Mouse (Mus musculus) MEL (cell line): ENCODE measurements around the gene Tmem89. TPM values are rescaled to one million over a fixed set of nuclear protein-coding genes. Genes with fewer than 3 reads are reported as not detected.

ENCODE experiments used
- DNase-seq: peaks from one replicate; pipeline ENCODE4 v3.0.0; 2011; ENCODE audit warnings: low read depth, low spot score
- H3K27ac ChIP-seq: 2 replicates; pipeline ENCODE4 v1.5.1; 2012; ENCODE audit warnings: low read depth, mild to moderate bottlenecking, control low read depth, low read length, moderate library complexity; ENCODE audit not compliant: control insufficient read depth
- H3K27me3 ChIP-seq, 2 experiments: fragments of 150-350 bp in 1 of 2; sonication (generic) in 1 of 2; 2 replicates each; pipeline ENCODE4 v1.6.1; 2012; ENCODE audit warnings: low read length in 2 of 2, mild to moderate bottlenecking in 2 of 2, improper control_type of control experiment in 1 of 2, moderate library complexity in 1 of 2; ENCODE audit not compliant: insufficient read depth in 2 of 2, control insufficient read depth in 1 of 2
- H3K36me3 ChIP-seq, 2 experiments: 2 replicates each; pipeline ENCODE4 v1.6.1; 2012 to 2014; ENCODE audit warnings: low read length in 2 of 2, improper control_type of control experiment in 1 of 2, inconsistent platforms in 1 of 2, mild to moderate bottlenecking in 1 of 2; ENCODE audit not compliant: insufficient read depth in 2 of 2, control insufficient read depth in 1 of 2
- H3K4me1 ChIP-seq, 2 experiments: fragments of 150-350 bp in 1 of 2; sonication (generic) in 1 of 2; 2 replicates each; pipeline ENCODE4 v1.6.1; 2012; ENCODE audit warnings: low read length in 2 of 2, improper control_type of control experiment in 1 of 2, mild to moderate bottlenecking in 1 of 2; ENCODE audit not compliant: insufficient read depth in 2 of 2, control insufficient read depth in 1 of 2
- H3K4me3 ChIP-seq, 2 experiments: fragments of 150-350 bp in 1 of 2; sonication (generic) in 1 of 2; 2 replicates each; pipeline ENCODE4 v1.5.1; 2012; ENCODE audit warnings: low read depth in 2 of 2, low read length in 2 of 2, mild to moderate bottlenecking in 2 of 2, moderate library complexity in 2 of 2, control low read depth in 1 of 2, improper control_type of control experiment in 1 of 2; ENCODE audit not compliant: control insufficient read depth in 1 of 2, insufficient read depth in 1 of 2
- H3K79me2 ChIP-seq: 2 replicates; pipeline ENCODE4 v1.6.1; 2012; ENCODE audit warnings: mild to moderate bottlenecking, low read length, moderate library complexity; ENCODE audit not compliant: control insufficient read depth, poor library complexity, insufficient read depth
- H3K9ac ChIP-seq: 2 replicates; pipeline ENCODE4 v1.6.1; 2012; ENCODE audit warnings: low read depth, mild to moderate bottlenecking, control low read depth, low read length, moderate library complexity; ENCODE audit not compliant: control insufficient read depth, poor library complexity, severe bottlenecking
- H3K9me3 ChIP-seq: fragments of 150-350 bp; sonication (generic); replicated peaks from 2 replicates; pipeline ENCODE4 v1.6.1; 2012; ENCODE audit warnings: mild to moderate bottlenecking, low read length, improper control_type of control experiment, moderate library complexity; ENCODE audit not compliant: insufficient read depth
- BHLHE40 ChIP-seq: IDR thresholded peaks from 2 replicates; pipeline ENCODE4 v1.6.1; 2012; ENCODE audit warnings: low read depth, mild to moderate bottlenecking, inconsistent platforms, low read length, improper control_type of control experiment, borderline replicate concordance
- CHD2 ChIP-seq: IDR thresholded peaks from 2 replicates; pipeline ENCODE4 v1.6.1; 2011; ENCODE audit warnings: low read length, improper control_type of control experiment
- CTCF ChIP-seq, 3 experiments: IDR thresholded peaks in 2 of 3; conservative IDR thresholded peaks in 1 of 3; 2 replicates each; pipeline ENCODE4 v1.5.1; 2011 to 2012; ENCODE audit warnings: low read length in 3 of 3, low read depth in 2 of 3, mild to moderate bottlenecking in 2 of 3, improper control_type of control experiment in 1 of 3, inconsistent platforms in 1 of 3, mixed read lengths in 1 of 3, moderate library complexity in 1 of 3; ENCODE audit not compliant: control insufficient read depth in 1 of 3, insufficient read depth in 1 of 3, poor library complexity in 1 of 3, severe bottlenecking in 1 of 3
- ELF1 ChIP-seq: IDR thresholded peaks from 2 replicates; pipeline ENCODE4 v1.6.1; 2014; ENCODE audit warnings: low read depth, mild to moderate bottlenecking, inconsistent platforms, low read length, improper control_type of control experiment, moderate library complexity
- EP300 ChIP-seq, 2 experiments: IDR thresholded peaks; 2 replicates each; pipeline ENCODE4 v1.6.1; 2011; ENCODE audit warnings: improper control_type of control experiment in 2 of 2, low read length in 2 of 2, low read depth in 1 of 2, mild to moderate bottlenecking in 1 of 2
- ETS1 ChIP-seq: IDR thresholded peaks from 2 replicates; pipeline ENCODE4 v1.6.1; 2012; ENCODE audit warnings: low read depth, mild to moderate bottlenecking, inconsistent platforms, low read length, improper control_type of control experiment, moderate library complexity
- HCFC1 ChIP-seq: IDR thresholded peaks from 2 replicates; pipeline ENCODE4 v1.6.1; 2012; ENCODE audit warnings: low read depth, mild to moderate bottlenecking, inconsistent platforms, low read length, improper control_type of control experiment, moderate library complexity
- KAT2A ChIP-seq: conservative IDR thresholded peaks from 2 replicates; pipeline ENCODE4 v1.6.1; 2012; ENCODE audit warnings: low read depth, low read length, improper control_type of control experiment, inconsistent platforms
- MAFK ChIP-seq: IDR thresholded peaks from 2 replicates; pipeline ENCODE4 v1.6.1; 2011; ENCODE audit warnings: low read depth, mild to moderate bottlenecking, low read length, improper control_type of control experiment, borderline replicate concordance
- MAX ChIP-seq: IDR thresholded peaks from 2 replicates; pipeline ENCODE4 v1.6.1; 2011; ENCODE audit warnings: low read length, improper control_type of control experiment
- MAZ ChIP-seq: IDR thresholded peaks from 2 replicates; pipeline ENCODE4 v1.6.1; 2012; ENCODE audit warnings: low read depth, mild to moderate bottlenecking, inconsistent platforms, low read length, improper control_type of control experiment
- MEF2A ChIP-seq: IDR thresholded peaks from 2 replicates; pipeline ENCODE4 v1.6.1; 2014; ENCODE audit warnings: low read depth, mild to moderate bottlenecking, inconsistent platforms, low read length, improper control_type of control experiment; ENCODE audit not compliant: poor library complexity, insufficient replicate concordance, severe bottlenecking; ENCODE audit errors: extremely low read depth
- MXI1 ChIP-seq: IDR thresholded peaks from 2 replicates; pipeline ENCODE4 v1.6.1; 2011; ENCODE audit warnings: mild to moderate bottlenecking, low read depth, low read length, improper control_type of control experiment
- MYC ChIP-seq: IDR thresholded peaks from 2 replicates; pipeline ENCODE4 v1.6.1; 2011; ENCODE audit warnings: low read depth, mild to moderate bottlenecking, low read length, improper control_type of control experiment, moderate library complexity
- NELFE ChIP-seq: IDR thresholded peaks from 2 replicates; pipeline ENCODE4 v1.6.1; 2011; ENCODE audit warnings: low read depth, low read length, improper control_type of control experiment
- NRF1 ChIP-seq: IDR thresholded peaks from 2 replicates; pipeline ENCODE4 v1.6.1; 2014; ENCODE audit warnings: low read depth, mild to moderate bottlenecking, inconsistent platforms, low read length, improper control_type of control experiment, moderate library complexity; ENCODE audit not compliant: poor library complexity, insufficient read depth, severe bottlenecking
- POLR2A ChIP-seq, 2 experiments: IDR thresholded peaks; 2 replicates each; pipeline ENCODE4 v1.6.1; 2011 to 2012; ENCODE audit warnings: low read length in 2 of 2, mild to moderate bottlenecking in 2 of 2, control low read depth in 1 of 2, improper control_type of control experiment in 1 of 2, low read depth in 1 of 2, moderate library complexity in 1 of 2; ENCODE audit not compliant: control insufficient read depth in 1 of 2, insufficient read depth in 1 of 2, poor library complexity in 1 of 2
- POLR2AphosphoS2 ChIP-seq: IDR thresholded peaks from 2 replicates; pipeline ENCODE4 v1.6.1; 2011; ENCODE audit warnings: low read length, improper control_type of control experiment
- RAD21 ChIP-seq: IDR thresholded peaks from 2 replicates; pipeline ENCODE4 v1.6.1; 2011; ENCODE audit warnings: mild to moderate bottlenecking, low read depth, low read length, improper control_type of control experiment
- SIN3A ChIP-seq: IDR thresholded peaks from 2 replicates; pipeline ENCODE4 v1.6.1; 2012; ENCODE audit warnings: low read length, improper control_type of control experiment, inconsistent platforms
- SMC3 ChIP-seq: IDR thresholded peaks from 2 replicates; pipeline ENCODE4 v1.6.1; 2011; ENCODE audit warnings: low read depth, low read length, improper control_type of control experiment
- TBP ChIP-seq: IDR thresholded peaks from 2 replicates; pipeline ENCODE4 v1.8.0; 2011; ENCODE audit warnings: low read depth, low read length, improper control_type of control experiment
- TCF12 ChIP-seq: IDR thresholded peaks from 2 replicates; pipeline ENCODE4 v1.6.1; 2014; ENCODE audit warnings: low read depth, mild to moderate bottlenecking, inconsistent platforms, low read length, improper control_type of control experiment, moderate library complexity
- UBTF ChIP-seq: IDR thresholded peaks from 2 replicates; pipeline ENCODE4 v1.6.1; 2012; ENCODE audit warnings: low read depth, mild to moderate bottlenecking, inconsistent platforms, low read length, improper control_type of control experiment, moderate library complexity, borderline replicate concordance; ENCODE audit not compliant: insufficient read depth
- ZC3H11A ChIP-seq: IDR thresholded peaks from 2 replicates; pipeline ENCODE4 v1.6.1; 2012; ENCODE audit warnings: low read depth, mild to moderate bottlenecking, inconsistent platforms, low read length, improper control_type of control experiment
- ZKSCAN1 ChIP-seq: IDR thresholded peaks from 2 replicates; pipeline ENCODE4 v1.6.1; 2012; ENCODE audit warnings: low read depth, mild to moderate bottlenecking, inconsistent platforms, low read length, improper control_type of control experiment, moderate library complexity
- ZMIZ1 ChIP-seq: IDR thresholded peaks from 2 replicates; pipeline ENCODE4 v1.6.1; 2012; ENCODE audit warnings: low read depth, mild to moderate bottlenecking, inconsistent platforms, low read length, improper control_type of control experiment, moderate library complexity
- ZNF384 ChIP-seq: IDR thresholded peaks from 2 replicates; pipeline ENCODE4 v1.6.1; 2012; ENCODE audit warnings: low read depth, mild to moderate bottlenecking, inconsistent platforms, low read length, improper control_type of control experiment
- polyA plus RNA-seq, 2 experiments: library from polyadenylated mRNA; stranded (reverse) in 1 of 2; unstranded in 1 of 2; fragments of >175 nt in 1 of 2; fragments of >200 nt in 1 of 2; gene quantifications; 2 replicates each; pipeline versions ENCODE4 v1.2.1 to v1.2.4; 2012; ENCODE audit warnings: low replicate concordance in 2 of 2, low read depth in 1 of 2; ENCODE audit not compliant: insufficient read length in 2 of 2, insufficient read depth in 1 of 2, missing spikeins in 1 of 2
- total RNA-seq: library from RNA; depleted of rRNA; stranded (reverse); fragments of 300-350 nt; gene quantifications from 2 replicates; pipeline ENCODE4 v1.2.3, GENCODE M21; 2012

Tmem89 gene
- total and polyA plus RNA-seq, 3 experiments = not detected

DNA sequence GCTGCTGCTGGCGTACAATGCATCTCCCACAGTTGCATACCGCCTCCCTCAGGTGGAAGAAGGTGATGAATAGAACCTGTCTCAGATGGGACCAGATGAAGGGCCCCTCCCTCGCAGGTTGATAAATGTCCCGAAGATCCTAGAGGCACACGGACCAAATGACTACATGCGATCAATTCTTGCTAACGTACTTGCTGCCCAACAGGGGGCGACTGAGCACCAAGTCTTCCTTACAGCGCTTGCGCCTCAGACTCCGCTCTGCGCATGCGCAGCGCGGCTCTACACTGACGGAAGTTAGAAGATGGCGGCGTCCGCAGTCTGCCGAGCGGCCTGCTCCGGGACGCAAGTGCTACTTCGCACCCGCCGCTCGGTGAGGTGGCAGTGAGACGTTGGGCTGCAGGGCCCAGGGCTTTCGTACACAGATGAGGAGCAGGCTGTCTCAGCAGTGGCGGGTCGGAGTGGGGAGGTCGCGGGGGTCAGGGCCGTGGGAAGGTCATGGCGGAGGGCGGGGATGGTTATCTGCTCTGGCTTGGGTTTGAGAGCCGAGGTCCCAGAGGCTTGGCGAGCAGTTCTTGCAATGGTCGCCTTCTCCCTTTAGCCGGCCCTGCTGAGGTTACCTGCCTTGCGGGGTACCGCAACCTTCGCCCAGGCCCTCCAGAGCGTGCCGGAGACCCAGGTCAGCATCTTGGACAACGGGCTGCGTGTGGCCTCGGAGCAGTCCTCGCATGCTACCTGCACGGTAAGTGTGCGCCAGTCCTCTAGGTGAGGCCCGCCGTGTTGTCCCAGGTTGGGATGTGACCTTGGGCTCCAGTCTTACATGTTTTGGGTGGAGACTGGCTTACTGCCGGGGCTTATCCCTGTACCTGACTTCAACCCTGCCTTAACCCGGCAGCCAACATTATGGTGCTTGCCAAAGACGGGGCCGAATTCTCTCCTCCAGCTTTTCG, 22.3 kb downstream of the Tmem89 start, which contains the start of gene Uqcrc1:
Gene Uqcrc1, plus strand, starts transcription at position 216 of the 947 bp plus-strand sequence.
- TF ChIP-seq MAFK (no peak), HCFC1 (peak; percentile 87), POLR2A (IDR thresholded peaks at IDR 0.05; ENCODE audit: control insufficient read depth in 1 of 2, insufficient read depth in 1 of 2, low read depth in 1 of 2, low read length in 2 of 2, poor library complexity in 1 of 2) (peak; percentile 97 to 98), ZC3H11A (no peak; the same call in 1 of the 2 replicates), TBP (peak; percentile 87), RAD21 (peak; percentile 41), MYC (peak; percentile 12; the same call in 1 of the 2 replicates), TCF12 (peak; percentile 63; the same call in 1 of the 2 replicates), CTCF (IDR thresholded peaks at IDR 0.05 in 2 of 3, conservative IDR thresholded peaks at IDR 0.05 in 1 of 3; ENCODE audit: control insufficient read depth in 1 of 3, insufficient read depth in 1 of 3, low read depth in 2 of 3, low read length in 3 of 3, poor library complexity in 1 of 3, severe bottlenecking in 1 of 3) (peak; percentile 82 to 90 (median 89)), ETS1 (no peak), MXI1 (peak; percentile 82), KAT2A (no peak; the same call in 1 of the 2 replicates), ZKSCAN1 (no peak), POLR2AphosphoS2 (peak; percentile 74; the same call in 1 of the 2 replicates), ELF1 (peak; percentile 75), NELFE (peak; percentile 98), SIN3A (peak; percentile 86), UBTF (no peak), MEF2A (no peak), NRF1 (peak; percentile 99; the same call in 1 of the 2 replicates), CHD2 (no peak), BHLHE40 (no peak), SMC3 (peak; percentile 44), MAX (peak; percentile 46; the same call in 1 of the 2 replicates), EP300 (IDR thresholded peaks at IDR 0.05; ENCODE audit: low read depth in 1 of 2, low read length in 2 of 2) (no peak), MAZ (peak; percentile 73; the same call in 1 of the 2 replicates), ZNF384 (no peak), ZMIZ1 (peak; percentile 66; the same call in 1 of the 2 replicates)

More for the DNA sequence above, 22.3 kb downstream of the Tmem89 start, which contains the start of gene Uqcrc1:
- no peaks in the 10 kb centered on the region; a peak in 1 of 4 replicates for H3K27me3 ChIP-seq
- peak within 1 kb of the TSS; percentile 72 to 90 for H3K4me3 ChIP-seq
- DNase-seq = peak; percentile 98
- peaks cover 7 to 12% of the 10 kb centered on the region in 2 experiments for H3K36me3 ChIP-seq
- peaks cover 0 to 6% of the 10 kb centered on the region in 2 experiments; a peak in 2 of 4 replicates for H3K4me1 ChIP-seq
- peak within 1 kb of the TSS; percentile 40 for H3K27ac ChIP-seq
- peaks cover 25% of the 10 kb centered on the region for H3K79me2 ChIP-seq
- no peaks in the 10 kb centered on the region for H3K9me3 ChIP-seq
- peak within 1 kb of the TSS; percentile 91 for H3K9ac ChIP-seq
